In genomic region chr11:22868582-22868981, GRCm38 (mm10) we compare ENCODE assay signal across 29 mouse cellular contexts. TPM values are rescaled to one million over a fixed set of nuclear protein-coding genes. Genes with fewer than 3 reads are reported as not detected.
DNase-seq lines count a peak whose midpoint lies in the region; ATAC-seq and TF ChIP-seq lines count a peak whose summit lies in the region.
"Had no signal": no experiment of that assay in that cellular context is flagged by ENCODE, and none has a peak within 500 bp of the region (broad histone marks: within the 10 kb centered on the region; RNA-seq: fewer than 3 reads in every experiment).

No protein-coding gene starts in this region.

- no peak overlapping the region for H3K4me3 ChIP-seq in embryonic facial prominence, embryonic 14.5 days (ENCODE audit: low read depth, low read length)
- H3K4me3 ChIP-seq in embryonic facial prominence, embryonic 10.5 days = no peak overlapping the region
- H3K4me3 ChIP-seq in hindbrain, embryonic 16.5 days (ENCODE audit: low read length) = no peak overlapping the region
- no peak overlapping the region for H3K4me3 ChIP-seq in hindbrain, embryonic 13.5 days
- no peak overlapping the region for H3K4me3 ChIP-seq in midbrain, postnatal 0 days (ENCODE audit: low read depth, low read length)
- no peak overlapping the region for H3K4me3 ChIP-seq in midbrain, embryonic 14.5 days (replicated peaks; ENCODE audit: low read depth, low read length)
- H3K4me3 ChIP-seq: embryonic facial prominence, embryonic 12.5 days; embryonic facial prominence, embryonic 15.5 days; erythroblast, embryonic 14.5 days; forebrain, embryonic 10.5 days; forebrain, embryonic 12.5 days had no signal

- no peaks in the 10 kb centered on the region for H3K27me3 ChIP-seq in embryonic facial prominence, embryonic 14.5 days (replicated peaks; ENCODE audit: control insufficient read depth, insufficient read depth, low read length)
- H3K27me3 ChIP-seq in embryonic facial prominence, embryonic 10.5 days (replicated peaks; ENCODE audit: low read depth, poor library complexity, severe bottlenecking) = peaks cover 16% of the 10 kb centered on the region
- H3K27me3 ChIP-seq in hindbrain, embryonic 16.5 days (replicated peaks; ENCODE audit: control insufficient read depth, insufficient read depth, low read length) = no peaks in the 10 kb centered on the region
- peaks cover 14% of the 10 kb centered on the region for H3K27me3 ChIP-seq in hindbrain, embryonic 13.5 days
- H3K27me3 ChIP-seq in midbrain, postnatal 0 days (ENCODE audit: insufficient read depth, low read length) = 0 out of 2 replicates have a peak, but pooled peaks cover 2% of the 10 kb centered on the region
- H3K27me3 ChIP-seq in midbrain, embryonic 14.5 days (ENCODE audit: control insufficient read depth, insufficient read depth, low read length) = 0 out of 2 replicates have a peak, but pooled peaks cover under 1% of the 10 kb centered on the region
- H3K27me3 ChIP-seq: CH12.LX, Patski had no signal

- H3K9me3 ChIP-seq in embryonic facial prominence, embryonic 14.5 days (ENCODE audit: control insufficient read depth, low read length) = no peaks in the 10 kb centered on the region
- no peaks in the 10 kb centered on the region for H3K9me3 ChIP-seq in embryonic facial prominence, embryonic 10.5 days
- H3K9me3 ChIP-seq in hindbrain, embryonic 16.5 days (ENCODE audit: control insufficient read depth, low read length) = no peaks in the 10 kb centered on the region
- no peaks in the 10 kb centered on the region for H3K9me3 ChIP-seq in hindbrain, embryonic 13.5 days
- no peaks in the 10 kb centered on the region for H3K9me3 ChIP-seq in midbrain, postnatal 0 days (ENCODE audit: low read length)
- H3K9me3 ChIP-seq in midbrain, embryonic 14.5 days (ENCODE audit: control insufficient read depth, low read length) = no peaks in the 10 kb centered on the region
- H3K9me3 ChIP-seq: embryonic facial prominence, embryonic 12.5 days; embryonic facial prominence, embryonic 15.5 days; forebrain, embryonic 10.5 days; forebrain, embryonic 12.5 days; G1E had no signal

- H3K4me1 ChIP-seq in embryonic facial prominence, embryonic 14.5 days (ENCODE audit: control insufficient read depth, insufficient read depth, low read length) = peaks cover 7% of the 10 kb centered on the region; the same call in 1 of the 2 replicates
- H3K4me1 ChIP-seq in embryonic facial prominence, embryonic 10.5 days = peaks cover 17% of the 10 kb centered on the region
- peaks cover under 1% of the 10 kb centered on the region for H3K4me1 ChIP-seq in hindbrain, embryonic 16.5 days (ENCODE audit: control insufficient read depth, insufficient read depth, low read depth, low read length)
- peaks cover 13% of the 10 kb centered on the region; the same call in 1 of the 2 replicates for H3K4me1 ChIP-seq in hindbrain, embryonic 13.5 days (replicated peaks)
- no peaks in the 10 kb centered on the region for H3K4me1 ChIP-seq in midbrain, postnatal 0 days (ENCODE audit: insufficient read depth, low read length)
- H3K4me1 ChIP-seq in midbrain, embryonic 14.5 days (ENCODE audit: control insufficient read depth, insufficient read depth, low read length) = peaks cover 4% of the 10 kb centered on the region; the same call in 1 of the 2 replicates
- H3K4me1 ChIP-seq: embryonic facial prominence, embryonic 12.5 days had no signal

- no peaks in the 10 kb centered on the region for H3K36me3 ChIP-seq in embryonic facial prominence, embryonic 14.5 days (ENCODE audit: control insufficient read depth, insufficient read depth, low read length)
- no peaks in the 10 kb centered on the region for H3K36me3 ChIP-seq in embryonic facial prominence, embryonic 10.5 days (replicated peaks)
- no peaks in the 10 kb centered on the region for H3K36me3 ChIP-seq in hindbrain, embryonic 16.5 days (ENCODE audit: control insufficient read depth, insufficient read depth, low read length)
- H3K36me3 ChIP-seq in hindbrain, embryonic 13.5 days = no peaks in the 10 kb centered on the region
- H3K36me3 ChIP-seq in midbrain, postnatal 0 days (ENCODE audit: insufficient read depth, low read length) = no peaks in the 10 kb centered on the region
- no peaks in the 10 kb centered on the region for H3K36me3 ChIP-seq in midbrain, embryonic 14.5 days (ENCODE audit: control insufficient read depth, insufficient read depth, low read length)
- H3K36me3 ChIP-seq: embryonic facial prominence, embryonic 12.5 days; embryonic facial prominence, embryonic 15.5 days; forebrain, embryonic 10.5 days; forebrain, embryonic 12.5 days; G1E had no signal

- no peak overlapping the region for H3K4me2 ChIP-seq in embryonic facial prominence, embryonic 14.5 days (ENCODE audit: low read depth, low read length)
- H3K4me2 ChIP-seq in hindbrain, embryonic 16.5 days (ENCODE audit: low read length) = no peak overlapping the region
- H3K4me2 ChIP-seq in hindbrain, embryonic 13.5 days = no peak overlapping the region
- no peak overlapping the region for H3K4me2 ChIP-seq in midbrain, postnatal 0 days (ENCODE audit: low read depth, low read length, poor library complexity, severe bottlenecking)
- no peak overlapping the region for H3K4me2 ChIP-seq in midbrain, embryonic 14.5 days (ENCODE audit: low read length)
- H3K4me2 ChIP-seq: embryonic facial prominence, embryonic 12.5 days; embryonic facial prominence, embryonic 15.5 days; forebrain, embryonic 12.5 days had no signal

- ATAC-seq in embryonic facial prominence, embryonic 14.5 days (ENCODE audit: low read depth) = peak; percentile 63
- ATAC-seq in hindbrain, embryonic 16.5 days = peak; percentile 22; the same call in 1 of the 2 replicates
- ATAC-seq in hindbrain, embryonic 13.5 days (ENCODE audit: low FRiP score) = no peak
- no peak for ATAC-seq in midbrain, postnatal 0 days (ENCODE audit: low FRiP score)
- no peak for ATAC-seq in midbrain, embryonic 14.5 days (ENCODE audit: low FRiP score, low TSS enrichment)
- ATAC-seq: activated CD4-positive, CD25-positive, alpha-beta regulatory T cell, adult 4 months; CD4-positive, CD25-positive, alpha-beta regulatory T cell, adult 4 months; forebrain, embryonic 14.5 days; forebrain, embryonic 16.5 days; Patski had no signal

- 70% methylated on average over 8 of the region's 8 CpGs for WGBS in embryonic facial prominence, embryonic 14.5 days
- WGBS in embryonic facial prominence, embryonic 10.5 days = 88% methylated on average over 8 of the region's 8 CpGs
- 86% methylated on average over 8 of the region's 8 CpGs for WGBS in hindbrain, embryonic 16.5 days
- WGBS in hindbrain, embryonic 13.5 days = 88% methylated on average over 8 of the region's 8 CpGs
- 82% methylated on average over 8 of the region's 8 CpGs for WGBS in midbrain, postnatal 0 days
- WGBS in midbrain, embryonic 14.5 days = 88% methylated on average over 8 of the region's 8 CpGs

- H3K27ac ChIP-seq in embryonic facial prominence, embryonic 14.5 days (replicated peaks; ENCODE audit: low read depth, low read length) = no peak overlapping the region
- no peak overlapping the region for H3K27ac ChIP-seq in embryonic facial prominence, embryonic 10.5 days (replicated peaks)
- no peak overlapping the region for H3K27ac ChIP-seq in hindbrain, embryonic 16.5 days (ENCODE audit: low read depth, low read length)
- H3K27ac ChIP-seq in hindbrain, embryonic 13.5 days = no peak overlapping the region
- no peak overlapping the region for H3K27ac ChIP-seq in midbrain, postnatal 0 days (ENCODE audit: low read depth, low read length)
- no peak overlapping the region for H3K27ac ChIP-seq in midbrain, embryonic 14.5 days (replicated peaks; ENCODE audit: low read depth, low read length)
- H3K27ac ChIP-seq: embryonic facial prominence, embryonic 12.5 days; embryonic facial prominence, embryonic 15.5 days; forebrain, embryonic 10.5 days; forebrain, embryonic 12.5 days had no signal

- DNase-seq in embryonic facial prominence, embryonic 14.5 days (ENCODE audit: low spot score) = no peak
- no peak for DNase-seq in embryonic facial prominence, embryonic 10.5 days (ENCODE audit: low spot score)
- peak; percentile 30 for DNase-seq in midbrain, postnatal 0 days (ENCODE audit: low spot score)
- DNase-seq in midbrain, embryonic 14.5 days = no peak
- no peak for DNase-seq in embryo, embryonic 10 days (ENCODE audit: low spot score)
- DNase-seq: adrenal gland, adult 8-10 months; adrenal gland, postnatal 14 days; adrenal gland, postnatal 36 days; B cell, adult 2 months; cerebellum, adult 11-12 months; cerebellum, adult 2 months; cerebellum, adult 9-10 months; cerebellum, postnatal 10 days; cerebellum, postnatal 25 days; embryo, embryonic 11 days had no signal

- no peak overlapping the region for H3K9ac ChIP-seq in embryonic facial prominence, embryonic 14.5 days (ENCODE audit: low read depth, low read length)
- H3K9ac ChIP-seq in hindbrain, embryonic 16.5 days (ENCODE audit: low read depth, low read length) = no peak overlapping the region
- no peak overlapping the region for H3K9ac ChIP-seq in hindbrain, embryonic 13.5 days
- no peak overlapping the region for H3K9ac ChIP-seq in midbrain, postnatal 0 days (replicated peaks; ENCODE audit: low read length, poor library complexity, severe bottlenecking)
- H3K9ac ChIP-seq in midbrain, embryonic 14.5 days (replicated peaks; ENCODE audit: low read length) = no peak overlapping the region
- H3K9ac ChIP-seq: embryonic facial prominence, embryonic 12.5 days; embryonic facial prominence, embryonic 15.5 days; forebrain, embryonic 12.5 days had no signal

- no peak for TF ChIP-seq CTCF in midbrain, postnatal 0 days (IDR thresholded peaks at IDR 0.05)

RNA-seq across cellular contexts. Expression of gene B3gnt2, which starts 7.8 kb away (rescaled TPM):
- 6.4 and 9.2 TPM in 2 replicates for polyA plus RNA-seq in embryonic facial prominence, embryonic 14.5 days (2014; fragmentation: Nextera tagmentation; extraction: Ambion mirVana)
- 2.4 and 3.4 TPM in 2 replicates for polyA plus RNA-seq in embryonic facial prominence, embryonic 10.5 days (2016; fragmentation: Nextera tagmentation; extraction: Ambion mirVana)
- 2.1 and 2.7 TPM in 2 replicates for polyA plus RNA-seq in hindbrain, embryonic 16.5 days (2015; fragmentation: Nextera tagmentation; extraction: Ambion mirVana)
- polyA plus RNA-seq in hindbrain, embryonic 13.5 days (2015; fragmentation: Nextera tagmentation; extraction: Ambion mirVana) = 1.1 and 1.5 TPM in 2 replicates
- total RNA-seq in midbrain, postnatal 0 days (2014; rRNA removed) = 2.5 and 6.2 TPM in 2 replicates
- polyA plus RNA-seq in midbrain, postnatal 0 days (2015; fragmentation: Nextera tagmentation; extraction: Ambion mirVana) = 2.0 and 2.6 TPM in 2 replicates
- polyA plus RNA-seq in midbrain, embryonic 14.5 days (2014; fragmentation: Nextera tagmentation; extraction: Ambion mirVana) = 1.3 and 2.6 TPM in 2 replicates

Comparison
In these comparisons a context has a peak if more than half of its experiments do, and no peak if none do; other contexts are left out.
1. ATAC-seq: peak in embryonic facial prominence, embryonic 14.5 days (single experiment) and hindbrain, embryonic 16.5 days (single experiment); none in hindbrain, embryonic 13.5 days (single experiment), midbrain, postnatal 0 days (single experiment) and midbrain, embryonic 14.5 days (single experiment).